Mouse (Mus musculus): ENCODE measurements around the gene Ngf. TPM values are rescaled to one million over a fixed set of nuclear protein-coding genes. Genes with fewer than 3 reads are reported as not detected.

Gene Ngf
- polyA plus RNA-seq, 1 experiment from 2014 or later, result 7.0 TPM

DNA sequence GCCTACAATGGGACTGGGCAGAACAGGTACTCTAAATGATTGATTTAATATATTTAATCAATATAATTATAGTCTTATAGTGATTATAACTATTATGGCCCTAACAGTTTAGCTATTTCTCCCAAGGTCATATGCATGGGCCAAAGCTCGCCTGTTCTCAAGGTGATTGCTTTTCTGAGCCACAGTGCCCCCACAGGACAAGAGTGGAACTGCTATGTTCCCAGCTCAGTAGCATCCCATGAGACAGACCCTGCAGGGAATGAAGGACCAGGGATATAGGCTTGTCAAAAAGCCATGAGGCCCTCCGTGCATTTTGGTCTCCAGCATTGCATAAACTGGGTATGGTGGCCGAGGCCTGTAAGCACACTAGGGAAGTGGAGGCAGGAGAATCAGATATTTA, 3.1 kb upstream of the Ngf start:
- no peaks in the 10 kb centered on the region for H3K9me3 ChIP-seq (ENCODE audit: control insufficient read depth, low read length)
- WGBS, result 25% methylated on average over 3 of the region's 3 CpGs
- H3K27me3 ChIP-seq (replicated peaks; ENCODE audit: control insufficient read depth, insufficient read depth, low read length), result peaks cover 4% of the 10 kb centered on the region; the same call in 1 of the 2 replicates
- ATAC-seq (ENCODE audit: low read depth), result no peak
- H3K4me2 ChIP-seq (ENCODE audit: low read depth, low read length), result no peak overlapping the region
- no peak overlapping the region for H3K4me3 ChIP-seq (ENCODE audit: low read depth, low read length)
- peaks cover 6% of the 10 kb centered on the region; the same call in 1 of the 2 replicates for H3K4me1 ChIP-seq (ENCODE audit: control insufficient read depth, insufficient read depth, low read length)
- no peak for DNase-seq (ENCODE audit: low spot score)
- no peak overlapping the region for H3K27ac ChIP-seq (replicated peaks; ENCODE audit: low read depth, low read length)
- H3K9ac ChIP-seq (ENCODE audit: low read depth, low read length), result no peak overlapping the region
- H3K36me3 ChIP-seq (ENCODE audit: control insufficient read depth, insufficient read depth, low read length), result no peaks in the 10 kb centered on the region

GRCm38 (mm10) chr3:102467121-102467520, 2.6 kb upstream of the Ngf start:
- DNase-seq (ENCODE audit: low spot score) (no peak), ATAC-seq (ENCODE audit: low read depth) (no peak)
- Histone ChIP-seq H3K9me3 (ENCODE audit: control insufficient read depth, low read length) (no peaks in the 10 kb centered on the region), H3K4me3 (ENCODE audit: low read depth, low read length) (no peak overlapping the region), H3K36me3 (ENCODE audit: control insufficient read depth, insufficient read depth, low read length) (no peaks in the 10 kb centered on the region), H3K9ac (ENCODE audit: low read depth, low read length) (no peak overlapping the region), H3K27ac (replicated peaks; ENCODE audit: low read depth, low read length) (no peak overlapping the region), H3K4me2 (ENCODE audit: low read depth, low read length) (no peak overlapping the region), H3K27me3 (replicated peaks; ENCODE audit: control insufficient read depth, insufficient read depth, low read length) (peaks cover 4% of the 10 kb centered on the region; the same call in 1 of the 2 replicates), H3K4me1 (ENCODE audit: control insufficient read depth, insufficient read depth, low read length) (peaks cover 6% of the 10 kb centered on the region; the same call in 1 of the 2 replicates)
- WGBS, result 69% methylated on average over 8 of the region's 8 CpGs

DNA sequence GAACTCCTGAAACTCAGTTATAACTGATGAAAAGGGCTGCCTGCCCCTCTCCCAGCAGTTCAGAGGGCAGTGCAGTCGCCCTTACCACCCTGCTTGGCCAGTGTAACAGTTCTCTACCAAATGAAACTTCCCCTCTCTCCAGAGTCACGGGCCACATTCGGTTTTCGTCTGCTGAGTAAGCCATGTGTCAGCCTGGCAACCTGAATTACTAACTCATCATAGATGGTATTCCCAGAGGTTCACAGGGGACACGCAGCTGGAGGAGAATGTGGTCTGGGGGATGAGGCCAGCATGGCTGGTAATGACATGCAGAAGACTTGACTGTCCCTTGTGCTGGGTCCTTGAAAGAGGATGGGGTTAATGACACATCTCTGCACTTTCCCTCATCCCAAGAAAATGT, 1.5 kb downstream of the Ngf start:
- Histone ChIP-seq H3K27me3 (replicated peaks; ENCODE audit: control insufficient read depth, insufficient read depth, low read length) (peaks cover 4% of the 10 kb centered on the region; the same call in 1 of the 2 replicates), H3K27ac (replicated peaks; ENCODE audit: low read depth, low read length) (no peak overlapping the region), H3K4me3 (ENCODE audit: low read depth, low read length) (peak overlapping the region; percentile 56), H3K9me3 (ENCODE audit: control insufficient read depth, low read length) (no peaks in the 10 kb centered on the region), H3K4me2 (ENCODE audit: low read depth, low read length) (peak overlapping the region; percentile 81), H3K36me3 (ENCODE audit: control insufficient read depth, insufficient read depth, low read length) (no peaks in the 10 kb centered on the region), H3K4me1 (ENCODE audit: control insufficient read depth, insufficient read depth, low read length) (peaks cover 6% of the 10 kb centered on the region; the same call in 1 of the 2 replicates), H3K9ac (ENCODE audit: low read depth, low read length) (no peak overlapping the region)
- ATAC-seq (ENCODE audit: low read depth), result no peak
- DNase-seq (ENCODE audit: low spot score), result no peak
- 56% methylated on average over 5 of the region's 5 CpGs for WGBS

- peaks cover 6% of the 10 kb centered on the region; the same call in 1 of the 2 replicates for H3K4me1 ChIP-seq (ENCODE audit: control insufficient read depth, insufficient read depth, low read length)
- H3K4me3 ChIP-seq (ENCODE audit: low read depth, low read length), result peak overlapping the region; percentile 56
- H3K9ac ChIP-seq (ENCODE audit: low read depth, low read length), result no peak overlapping the region
- peaks cover 4% of the 10 kb centered on the region; the same call in 1 of the 2 replicates for H3K27me3 ChIP-seq (replicated peaks; ENCODE audit: control insufficient read depth, insufficient read depth, low read length)
- peak overlapping the region; percentile 81 for H3K4me2 ChIP-seq (ENCODE audit: low read depth, low read length)
- no peaks in the 10 kb centered on the region for H3K9me3 ChIP-seq (ENCODE audit: control insufficient read depth, low read length)
- DNase-seq (ENCODE audit: low spot score) (no peak), ATAC-seq (ENCODE audit: low read depth) (no peak)
- H3K36me3 ChIP-seq (ENCODE audit: control insufficient read depth, insufficient read depth, low read length), result no peaks in the 10 kb centered on the region
- 32% methylated on average over 5 of the region's 5 CpGs for WGBS
- no peak overlapping the region for H3K27ac ChIP-seq (replicated peaks; ENCODE audit: low read depth, low read length)
Measured at GRCm38 (mm10) chr3:102471799-102472198, 2.1 kb downstream of the Ngf start.

GRCm38 (mm10) chr3:102474275-102475155, 4.8 kb downstream of the Ngf start:
- peaks cover 9% of the 10 kb centered on the region; the same call in 1 of the 2 replicates for H3K4me1 ChIP-seq (ENCODE audit: control insufficient read depth, insufficient read depth, low read length)
- H3K9me3 ChIP-seq (ENCODE audit: control insufficient read depth, low read length), result no peaks in the 10 kb centered on the region
- WGBS, result 72% methylated on average over 15 of the region's 15 CpGs
- H3K27me3 ChIP-seq (replicated peaks; ENCODE audit: control insufficient read depth, insufficient read depth, low read length), result no peaks in the 10 kb centered on the region
- H3K27ac ChIP-seq (replicated peaks; ENCODE audit: low read depth, low read length), result no peak overlapping the region
- H3K4me2 ChIP-seq (ENCODE audit: low read depth, low read length), result no peak overlapping the region
- no peak for ATAC-seq (ENCODE audit: low read depth)
- H3K9ac ChIP-seq (ENCODE audit: low read depth, low read length), result no peak overlapping the region
- H3K36me3 ChIP-seq (ENCODE audit: control insufficient read depth, insufficient read depth, low read length), result no peaks in the 10 kb centered on the region
- no peak overlapping the region for H3K4me3 ChIP-seq (ENCODE audit: low read depth, low read length)
- no peak for DNase-seq (ENCODE audit: low spot score)

DNA sequence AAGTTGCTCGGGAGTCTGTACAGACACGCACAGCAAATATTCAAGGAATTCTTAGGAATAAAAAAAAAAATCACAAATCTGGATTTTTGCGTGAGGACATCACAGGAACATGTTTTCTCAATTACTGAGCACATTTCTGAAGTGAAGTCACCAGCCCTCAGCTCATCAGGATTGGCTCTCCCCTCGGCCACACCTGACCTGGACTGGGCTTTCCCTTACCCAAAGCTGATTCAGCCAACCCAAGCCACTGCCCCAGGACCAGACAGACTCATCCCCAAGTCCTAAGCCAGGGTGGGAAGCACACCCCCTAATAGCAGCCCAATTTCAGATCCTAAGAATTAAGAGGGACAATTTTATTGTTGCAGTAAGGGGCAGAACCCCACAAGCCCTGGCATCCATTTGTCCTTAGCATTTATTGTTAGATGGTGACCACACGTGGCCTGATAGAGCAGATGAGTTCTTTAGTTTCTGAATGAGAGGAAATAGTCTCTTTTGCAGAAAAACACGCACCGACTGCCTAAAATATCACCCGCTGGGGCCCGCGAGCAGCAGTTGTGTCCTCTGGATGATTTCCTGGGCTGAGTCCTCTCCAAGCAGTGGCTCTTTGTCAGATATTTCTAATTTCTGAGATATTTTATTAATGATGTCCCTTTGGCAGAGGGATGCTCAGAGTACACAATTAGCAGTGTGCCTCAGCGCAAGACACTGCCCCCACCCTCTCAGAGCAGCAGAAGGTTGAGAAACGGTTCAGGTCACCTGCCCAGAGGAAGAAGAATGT, 8.4 kb downstream of the Ngf start:
- no peak overlapping the region for H3K9ac ChIP-seq (ENCODE audit: low read depth, low read length)
- H3K27ac ChIP-seq (replicated peaks; ENCODE audit: low read depth, low read length), result no peak overlapping the region
- ATAC-seq (ENCODE audit: low read depth) (no peak), DNase-seq (ENCODE audit: low spot score) (peak; percentile 56)
- H3K36me3 ChIP-seq (ENCODE audit: control insufficient read depth, insufficient read depth, low read length), result no peaks in the 10 kb centered on the region
- no peaks in the 10 kb centered on the region for H3K9me3 ChIP-seq (ENCODE audit: control insufficient read depth, low read length)
- H3K4me2 ChIP-seq (ENCODE audit: low read depth, low read length), result no peak overlapping the region; the same call in 1 of the 2 replicates
- 0 out of 2 replicates have a peak, but pooled peaks cover 3% of the 10 kb centered on the region for H3K4me1 ChIP-seq (ENCODE audit: control insufficient read depth, insufficient read depth, low read length)
- no peaks in the 10 kb centered on the region for H3K27me3 ChIP-seq (replicated peaks; ENCODE audit: control insufficient read depth, insufficient read depth, low read length)
- no peak overlapping the region for H3K4me3 ChIP-seq (ENCODE audit: low read depth, low read length)
- 66% methylated on average over 12 of the region's 12 CpGs for WGBS

GRCm38 (mm10) chr3:102490393-102491123, 20.8 kb downstream of the Ngf start:
- Histone ChIP-seq H3K4me1 (ENCODE audit: control insufficient read depth, insufficient read depth, low read length) (peaks cover 16% of the 10 kb centered on the region; the same call in 1 of the 2 replicates), H3K9me3 (ENCODE audit: control insufficient read depth, low read length) (no peaks in the 10 kb centered on the region), H3K9ac (ENCODE audit: low read depth, low read length) (no peak overlapping the region), H3K27ac (replicated peaks; ENCODE audit: low read depth, low read length) (peak overlapping the region; percentile 28; the same call in 1 of the 2 replicates), H3K27me3 (replicated peaks; ENCODE audit: control insufficient read depth, insufficient read depth, low read length) (no peaks in the 10 kb centered on the region), H3K36me3 (ENCODE audit: control insufficient read depth, insufficient read depth, low read length) (no peaks in the 10 kb centered on the region), H3K4me3 (ENCODE audit: low read depth, low read length) (no peak overlapping the region), H3K4me2 (ENCODE audit: low read depth, low read length) (peak overlapping the region; percentile 29)
- DNase-seq (ENCODE audit: low spot score) (peak; percentile 79), ATAC-seq (ENCODE audit: low read depth) (peak; percentile 60; the same call in 1 of the 2 replicates)
- 45% methylated on average over 14 of the region's 14 CpGs for WGBS

- no peaks in the 10 kb centered on the region for H3K27me3 ChIP-seq (replicated peaks; ENCODE audit: control insufficient read depth, insufficient read depth, low read length)
- no peaks in the 10 kb centered on the region for H3K9me3 ChIP-seq (ENCODE audit: control insufficient read depth, low read length)
- peaks cover 15% of the 10 kb centered on the region for H3K4me1 ChIP-seq (ENCODE audit: control insufficient read depth, insufficient read depth, low read length)
- H3K4me2 ChIP-seq (ENCODE audit: low read depth, low read length), result no peak overlapping the region
- no peak overlapping the region for H3K4me3 ChIP-seq (ENCODE audit: low read depth, low read length)
- DNase-seq (ENCODE audit: low spot score) (peak; percentile 69), ATAC-seq (ENCODE audit: low read depth) (peak; percentile 44; the same call in 1 of the 2 replicates)
- H3K27ac ChIP-seq (replicated peaks; ENCODE audit: low read depth, low read length), result no peak overlapping the region; the same call in 1 of the 2 replicates
- WGBS, result 46% methylated on average over 7 of the region's 7 CpGs
- H3K9ac ChIP-seq (ENCODE audit: low read depth, low read length), result no peak overlapping the region
- no peaks in the 10 kb centered on the region for H3K36me3 ChIP-seq (ENCODE audit: control insufficient read depth, insufficient read depth, low read length)
Measured at GRCm38 (mm10) chr3:102498113-102498512, 28.4 kb downstream of the Ngf start.

Measured in embryonic facial prominence, embryonic 14.5 days (tissue).